In genomic region chr10:8365816-8366215, GRCm38 (mm10) we compare ENCODE assay signal across 15 mouse cellular contexts.
"Had no signal": no experiment of that assay in that cellular context is flagged by ENCODE, and none has a peak within 500 bp of the region (broad histone marks: within the 10 kb centered on the region; RNA-seq: fewer than 3 reads in every experiment).

No protein-coding gene starts in this region.

- H3K9ac ChIP-seq: neural tube, embryonic 15.5 days; stomach, embryonic 15.5 days had no signal

- DNase-seq: retina, postnatal 1 day; right cerebral cortex, adult 18-20 months; right cerebral cortex, postnatal 14 days; right cerebral cortex, postnatal 25 days; right cerebral cortex, postnatal 4 days; spleen, adult 18-20 months; thymus, adult 18-20 months; thymus, adult 2 months; thymus, postnatal 14 days; thymus, postnatal 25 days; thymus, postnatal 36 days; thymus, postnatal 4 days had no signal

- H3K4me2 ChIP-seq: neural tube, embryonic 15.5 days; stomach, embryonic 15.5 days had no signal

- H3K27ac ChIP-seq: neural tube, embryonic 15.5 days; stomach, embryonic 15.5 days; stomach, postnatal 0 days had no signal

- H3K27me3 ChIP-seq: neural tube, embryonic 15.5 days; stomach, embryonic 15.5 days had no signal

- H3K36me3 ChIP-seq: neural tube, embryonic 15.5 days; stomach, embryonic 15.5 days had no signal

- H3K4me1 ChIP-seq: neural tube, embryonic 15.5 days; stomach, embryonic 15.5 days had no signal

- H3K9me3 ChIP-seq: neural tube, embryonic 15.5 days; stomach, embryonic 15.5 days had no signal

- H3K4me3 ChIP-seq: neural tube, embryonic 15.5 days; stomach, embryonic 15.5 days had no signal
